Mouse (Mus musculus) C2C12 (cell line): ENCODE measurements around the gene Neurl2.

Experiments used
- CTCF ChIP-seq: IDR thresholded peaks from one replicate; pipeline ENCODE4 v1.5.1; 2011; ENCODE audit not compliant: control insufficient read depth, insufficient read depth, insufficient read length
- MYOD1 ChIP-seq: IDR thresholded peaks from one replicate; pipeline ENCODE4 v1.6.1; 2011; ENCODE audit warnings: low read depth; ENCODE audit not compliant: control insufficient read depth, insufficient read length

- TF ChIP-seq CTCF, result no peak
- TF ChIP-seq MYOD1, result no peak
These were observed 24.0 kb upstream of the Neurl2 start, which contains the start of gene Pltp for GRCm38 (mm10) chr2:164857101-164857821.
